Mouse (Mus musculus) forebrain, embryonic 15.5 days (tissue): Measurements from ENCODE around the gene Rnf111. TPM values are rescaled to one million over a fixed set of nuclear protein-coding genes. Genes with fewer than 3 reads are reported as not detected.
A peak's percentile ranks its signal among the peaks of the same experiment; 100 is the strongest.

Experiments used
- ATAC-seq: fragments of 200-750 bp; cut with Nextera tagmentation; replicated peaks from 2 replicates; pipeline ENCODE4 v1.8.0; 2017; ENCODE audit warnings: mild to moderate bottlenecking, moderate TSS enrichment, moderate library complexity
- H3K27ac ChIP-seq: fragments of 300-500 bp; sonication (generic); replicated peaks from 2 replicates; pipeline ENCODE4 v1.5.1; 2015; ENCODE audit warnings: mild to moderate bottlenecking, inconsistent platforms
- H3K27me3 ChIP-seq: fragments of 300-500 bp; sonication (generic); 2 replicates; pipeline ENCODE4 v1.6.1; 2015; ENCODE audit warnings: inconsistent platforms
- H3K36me3 ChIP-seq: fragments of 300-500 bp; sonication (generic); 2 replicates; pipeline ENCODE4 v1.6.1; 2015; ENCODE audit warnings: mild to moderate bottlenecking, inconsistent platforms
- H3K4me1 ChIP-seq: fragments of 300-500 bp; sonication (generic); 2 replicates; pipeline ENCODE4 v1.6.1; 2015; ENCODE audit warnings: inconsistent platforms
- H3K4me2 ChIP-seq: fragments of 300-500 bp; sonication (generic); replicated peaks from 2 replicates; pipeline ENCODE4 v1.6.1; 2015; ENCODE audit warnings: mild to moderate bottlenecking, inconsistent platforms
- H3K4me3 ChIP-seq: fragments of 300-500 bp; sonication (generic); 2 replicates; pipeline ENCODE4 v1.5.1; 2015; ENCODE audit warnings: mild to moderate bottlenecking, inconsistent platforms
- H3K9ac ChIP-seq: fragments of 300-500 bp; sonication (generic); replicated peaks from 2 replicates; pipeline ENCODE4 v1.6.1; 2015; ENCODE audit warnings: mild to moderate bottlenecking, inconsistent platforms
- H3K9me3 ChIP-seq: fragments of 300-500 bp; sonication (generic); 2 replicates; pipeline ENCODE4 v1.6.1; 2016; ENCODE audit warnings: inconsistent platforms
- WGBS: fragments of 180-500 bp; shearing (Covaris S2); methylation state at CpG from one replicate; pipeline ENCODE4 v1.1.7; 2015; ENCODE audit warnings: mixed read lengths; 5-methylcytosine and 5-hydroxymethylcytosine counted together
- polyA plus RNA-seq: library from polyadenylated mRNA; unstranded; fragments of >200 nt; fragmentation: Nextera tagmentation; extraction: Ambion mirVana; gene quantifications from 2 replicates; pipeline ENCODE4 v1.2.1, GENCODE M21; 2015

The Rnf111 gene
- polyA plus RNA-seq, 1 experiment from 2014 or later, result 37.6 TPM

DNA sequence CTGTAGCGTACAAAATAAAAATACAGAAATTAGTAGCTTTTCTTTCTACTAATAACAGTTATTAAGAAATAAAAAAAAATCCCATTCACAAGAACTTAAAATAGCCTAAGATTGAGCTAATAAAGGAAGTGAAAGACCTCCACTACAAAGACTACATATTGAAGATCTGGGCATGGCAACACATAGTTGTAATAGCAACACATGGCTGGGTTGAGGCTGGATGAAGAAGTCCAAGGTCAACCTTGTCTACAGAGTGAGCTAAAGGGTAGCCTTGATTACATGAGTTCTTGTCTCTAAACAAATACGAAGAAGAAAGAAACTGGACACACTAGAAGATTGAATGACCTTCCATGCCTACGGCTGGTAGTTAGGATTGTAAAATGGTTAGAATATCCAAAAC is 20.3 kb upstream of the Rnf111 start:
- WGBS, result 92% methylated on average over 3 of the region's 3 CpGs
- H3K27me3 ChIP-seq, result no peaks in the 10 kb centered on the region
- H3K9ac ChIP-seq, result no peak overlapping the region
- no peaks in the 10 kb centered on the region for H3K4me1 ChIP-seq
- no peak overlapping the region for H3K27ac ChIP-seq
- H3K4me2 ChIP-seq, result no peak overlapping the region
- H3K36me3 ChIP-seq, result no peaks in the 10 kb centered on the region
- no peak overlapping the region for H3K4me3 ChIP-seq
- H3K9me3 ChIP-seq, result no peaks in the 10 kb centered on the region
- ATAC-seq, result no peak

DNA sequence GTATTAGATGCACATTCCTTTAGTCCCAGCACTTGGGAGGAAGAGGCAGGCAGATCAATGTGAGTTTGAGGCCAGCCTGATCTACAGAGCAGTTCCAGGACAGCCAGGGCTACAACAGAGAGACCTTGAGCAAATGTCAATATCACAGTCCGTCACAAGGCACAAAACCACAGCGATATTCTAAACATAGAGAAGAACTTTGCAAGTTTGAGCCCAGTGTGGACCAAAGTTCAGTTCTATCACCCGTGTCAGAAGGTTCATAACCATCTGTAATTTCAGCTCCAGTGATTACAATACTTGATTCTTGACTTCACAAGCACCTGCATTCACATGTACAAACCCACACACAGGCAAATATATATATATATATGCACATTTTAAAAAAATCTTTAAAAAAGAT is 17.1 kb upstream of the Rnf111 start:
- Histone ChIP-seq H3K27ac (no peak overlapping the region), H3K36me3 (no peaks in the 10 kb centered on the region), H3K4me2 (no peak overlapping the region), H3K4me3 (no peak overlapping the region), H3K4me1 (no peaks in the 10 kb centered on the region), H3K9ac (no peak overlapping the region), H3K9me3 (no peaks in the 10 kb centered on the region), H3K27me3 (no peaks in the 10 kb centered on the region)
- 91% methylated on average over 3 of the region's 3 CpGs for WGBS
- ATAC-seq, result no peak

DNA sequence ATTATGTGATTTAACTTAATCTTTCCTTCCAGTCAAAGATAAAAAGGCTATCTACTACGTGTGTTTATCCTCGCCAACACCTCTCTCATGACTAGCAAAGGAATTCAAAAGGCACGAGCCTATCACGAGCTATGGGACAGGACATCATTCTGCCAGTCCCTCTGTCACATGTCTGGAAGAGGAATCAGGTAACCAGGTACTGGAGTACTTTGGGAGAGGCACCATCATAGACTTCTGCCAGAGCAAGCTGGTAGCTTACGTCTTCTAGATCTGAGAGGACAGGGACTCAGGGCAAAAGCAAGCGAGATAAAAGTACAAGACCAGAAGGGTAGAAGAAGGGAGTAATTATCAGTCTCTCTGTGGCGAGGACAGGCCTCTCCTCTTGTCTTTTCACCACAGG is 8.2 kb upstream of the Rnf111 start:
- H3K4me1 ChIP-seq, result no peaks in the 10 kb centered on the region
- no peaks in the 10 kb centered on the region for H3K9me3 ChIP-seq
- no peak overlapping the region for H3K4me3 ChIP-seq
- H3K27me3 ChIP-seq, result no peaks in the 10 kb centered on the region
- no peak for ATAC-seq
- no peak overlapping the region for H3K9ac ChIP-seq
- H3K27ac ChIP-seq, result no peak overlapping the region
- no peak overlapping the region for H3K4me2 ChIP-seq
- no peaks in the 10 kb centered on the region for H3K36me3 ChIP-seq
- 80% methylated on average over 7 of the region's 7 CpGs for WGBS

DNA sequence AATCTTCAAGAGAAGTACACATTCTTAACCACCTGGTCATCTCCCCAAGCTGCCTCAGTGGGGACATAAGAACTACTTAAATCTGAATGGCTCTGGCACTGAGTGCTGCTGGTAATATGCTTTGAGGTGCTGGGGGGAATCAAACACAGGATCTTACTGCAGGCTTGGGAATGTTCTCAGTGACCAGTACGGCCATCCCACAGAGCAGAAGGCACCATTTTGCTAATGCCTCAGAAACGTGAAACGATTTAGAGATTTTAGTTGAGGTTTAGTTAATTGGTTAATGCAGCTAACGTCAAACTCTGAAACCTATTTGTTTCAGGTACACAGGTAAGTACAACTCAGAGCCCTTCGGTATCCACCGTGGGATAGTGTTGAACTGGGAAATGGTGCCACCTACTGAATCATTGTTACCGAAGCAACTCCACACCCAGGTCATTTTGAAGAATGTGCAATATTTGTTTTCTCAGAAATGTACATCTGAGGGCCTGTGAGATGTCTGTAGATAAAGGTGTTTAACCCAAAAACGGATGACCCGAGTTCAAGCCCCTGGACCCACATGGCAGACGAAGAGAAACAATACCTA is 7.6 kb upstream of the Rnf111 start:
- no peaks in the 10 kb centered on the region for H3K27me3 ChIP-seq
- no peaks in the 10 kb centered on the region for H3K36me3 ChIP-seq
- H3K4me2 ChIP-seq, result no peak overlapping the region
- ATAC-seq, result no peak
- no peaks in the 10 kb centered on the region for H3K9me3 ChIP-seq
- 67% methylated on average over 10 of the region's 10 CpGs for WGBS
- no peak overlapping the region for H3K4me3 ChIP-seq
- H3K27ac ChIP-seq, result no peak overlapping the region
- no peaks in the 10 kb centered on the region for H3K4me1 ChIP-seq
- no peak overlapping the region for H3K9ac ChIP-seq

DNA sequence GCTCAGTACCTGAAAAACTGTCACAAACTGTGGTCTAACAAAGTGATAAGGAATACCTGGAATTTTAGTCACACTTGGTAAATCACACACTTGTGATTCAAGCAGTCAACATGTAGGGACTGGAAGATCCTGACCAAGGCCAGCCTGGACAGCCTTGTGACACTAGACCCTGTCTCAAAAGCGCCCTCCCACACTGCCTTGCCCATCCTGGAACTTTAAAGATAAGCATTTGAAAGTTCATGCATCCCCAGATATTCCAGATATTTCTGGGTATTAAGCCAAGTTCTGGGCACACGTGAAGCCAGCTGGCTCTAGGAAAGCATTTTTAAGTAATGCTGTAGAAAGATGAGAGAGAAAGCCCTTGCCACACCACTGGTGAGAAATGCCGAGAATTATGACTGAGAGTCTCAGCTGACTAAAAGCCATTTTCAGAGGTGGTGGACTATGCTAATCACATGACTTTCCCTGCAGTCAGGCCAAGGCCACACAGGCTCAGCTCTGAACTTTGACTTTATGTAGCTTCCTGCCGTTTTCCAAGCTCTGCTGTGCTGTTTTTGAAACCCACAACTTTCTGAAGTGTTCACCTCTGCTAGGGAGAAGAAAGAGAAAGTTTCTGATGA is 6.5 kb upstream of the Rnf111 start:
- Histone ChIP-seq H3K9ac (no peak overlapping the region), H3K9me3 (no peaks in the 10 kb centered on the region), H3K27ac (no peak overlapping the region), H3K27me3 (no peaks in the 10 kb centered on the region), H3K4me1 (no peaks in the 10 kb centered on the region), H3K4me3 (no peak overlapping the region), H3K36me3 (no peaks in the 10 kb centered on the region), H3K4me2 (no peak overlapping the region)
- no peak for ATAC-seq
- WGBS, result 74% methylated on average over 4 of the region's 4 CpGs

GRCm38 (mm10) chr9:70506787-70507186 is 3.3 kb upstream of the Rnf111 start:
- Histone ChIP-seq H3K9me3 (no peaks in the 10 kb centered on the region), H3K27ac (no peak overlapping the region), H3K27me3 (no peaks in the 10 kb centered on the region), H3K9ac (no peak overlapping the region), H3K4me1 (peaks cover 12% of the 10 kb centered on the region), H3K36me3 (no peaks in the 10 kb centered on the region), H3K4me3 (no peak overlapping the region), H3K4me2 (no peak overlapping the region)
- no peak for ATAC-seq
- 82% methylated on average over 8 of the region's 8 CpGs for WGBS

GRCm38 (mm10) chr9:70506186-70506585 is 2.7 kb upstream of the Rnf111 start:
- Histone ChIP-seq H3K4me1 (peaks cover 18% of the 10 kb centered on the region), H3K9me3 (no peaks in the 10 kb centered on the region), H3K27me3 (no peaks in the 10 kb centered on the region), H3K27ac (no peak overlapping the region), H3K9ac (no peak overlapping the region), H3K36me3 (no peaks in the 10 kb centered on the region), H3K4me3 (no peak overlapping the region), H3K4me2 (no peak overlapping the region)
- no peak for ATAC-seq
- WGBS, result 79% methylated on average over 2 of the region's 2 CpGs

DNA sequence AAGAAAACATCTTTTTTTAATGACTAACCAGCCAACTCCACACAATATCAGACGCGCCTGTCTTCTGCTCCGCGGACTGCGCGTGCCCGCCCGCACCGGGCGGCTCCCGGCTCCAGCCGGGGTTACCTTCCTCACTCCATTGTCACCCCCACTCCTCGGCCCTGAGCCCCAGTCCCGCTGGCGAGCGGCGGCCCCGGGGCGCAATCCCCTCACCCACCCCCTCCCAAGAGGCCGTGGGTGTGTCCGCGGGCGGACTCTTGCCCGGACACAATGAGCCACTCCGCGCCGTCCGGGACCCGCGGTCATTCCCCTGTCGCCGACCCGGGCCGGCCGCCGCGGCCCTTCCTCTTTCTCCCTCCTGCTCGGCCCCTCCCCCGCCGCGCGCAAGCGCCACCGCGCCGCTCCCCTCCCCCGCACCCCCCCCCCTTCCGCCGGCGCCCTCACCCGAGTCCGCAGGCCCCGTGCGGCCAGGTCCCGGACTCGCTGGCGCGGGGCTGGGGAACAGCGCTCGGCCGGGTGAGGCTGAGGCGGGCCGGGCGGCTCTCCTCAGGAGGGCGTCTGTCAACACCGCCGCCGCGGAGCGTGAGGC is 416 bp downstream of the Rnf111 start:
- ATAC-seq, result peak; percentile 93
- Histone ChIP-seq H3K9ac (peak overlapping the region; percentile 91), H3K4me1 (peaks cover 18% of the 10 kb centered on the region), H3K27ac (peak overlapping the region; percentile 98), H3K9me3 (no peaks in the 10 kb centered on the region), H3K4me3 (peak overlapping the region; percentile 98), H3K27me3 (no peaks in the 10 kb centered on the region), H3K36me3 (no peaks in the 10 kb centered on the region), H3K4me2 (peak overlapping the region; percentile 47)
- under 1% methylated on average over 55 of the region's 70 CpGs for WGBS

- peak overlapping the region; percentile 91 for H3K9ac ChIP-seq
- H3K27ac ChIP-seq, result peak overlapping the region; percentile 98
- no peaks in the 10 kb centered on the region for H3K27me3 ChIP-seq
- 34% methylated on average over 10 of the region's 10 CpGs for WGBS
- peak overlapping the region; percentile 47 for H3K4me2 ChIP-seq
- no peaks in the 10 kb centered on the region for H3K36me3 ChIP-seq
- H3K4me1 ChIP-seq, result peaks cover 18% of the 10 kb centered on the region
- peak overlapping the region; percentile 98 for H3K4me3 ChIP-seq
- H3K9me3 ChIP-seq, result no peaks in the 10 kb centered on the region
- ATAC-seq, result no peak
Measured at GRCm38 (mm10) chr9:70502284-70503014, 1.1 kb downstream of the Rnf111 start.

GRCm38 (mm10) chr9:70496990-70497389 is 6.5 kb downstream of the Rnf111 start:
- Histone ChIP-seq H3K9ac (no peak overlapping the region), H3K27ac (no peak overlapping the region), H3K36me3 (peaks cover 4% of the 10 kb centered on the region; the same call in 1 of the 2 replicates)

DNA sequence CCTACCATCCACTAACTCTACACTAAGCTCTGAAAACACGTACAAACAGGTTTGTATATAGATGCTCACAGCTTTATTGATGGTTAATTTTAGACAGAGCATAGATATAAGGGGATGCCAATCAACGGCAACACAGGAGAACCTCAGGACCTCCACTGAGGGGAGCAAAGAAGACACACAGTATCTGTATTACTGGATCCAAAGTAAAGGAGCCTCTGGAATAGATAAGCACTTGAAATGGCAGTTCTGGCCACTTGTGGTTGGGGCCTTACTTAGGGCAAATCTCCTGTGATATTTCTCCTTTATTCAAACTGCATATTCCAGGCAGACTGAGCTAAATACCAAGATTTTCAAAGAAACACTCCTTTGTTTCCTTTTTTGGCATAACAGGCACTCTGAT is 10.5 kb downstream of the Rnf111 start:
- ATAC-seq, result no peak
- no peaks in the 10 kb centered on the region for H3K4me1 ChIP-seq
- 96% methylated on average over 2 of the region's 2 CpGs for WGBS
- no peak overlapping the region for H3K27ac ChIP-seq
- no peak overlapping the region for H3K4me3 ChIP-seq
- no peak overlapping the region for H3K4me2 ChIP-seq
- H3K9ac ChIP-seq, result no peak overlapping the region
- H3K27me3 ChIP-seq, result no peaks in the 10 kb centered on the region
- H3K36me3 ChIP-seq, result peaks cover 4% of the 10 kb centered on the region; the same call in 1 of the 2 replicates
- no peaks in the 10 kb centered on the region for H3K9me3 ChIP-seq

More at GRCm38 (mm10) chr9:70496990-70497389, 6.5 kb downstream of the Rnf111 start:
- Histone ChIP-seq H3K4me3 (no peak overlapping the region), H3K27me3 (no peaks in the 10 kb centered on the region), H3K9me3 (no peaks in the 10 kb centered on the region), H3K4me2 (no peak overlapping the region), H3K4me1 (peaks cover 9% of the 10 kb centered on the region)
- no peak for ATAC-seq

DNA sequence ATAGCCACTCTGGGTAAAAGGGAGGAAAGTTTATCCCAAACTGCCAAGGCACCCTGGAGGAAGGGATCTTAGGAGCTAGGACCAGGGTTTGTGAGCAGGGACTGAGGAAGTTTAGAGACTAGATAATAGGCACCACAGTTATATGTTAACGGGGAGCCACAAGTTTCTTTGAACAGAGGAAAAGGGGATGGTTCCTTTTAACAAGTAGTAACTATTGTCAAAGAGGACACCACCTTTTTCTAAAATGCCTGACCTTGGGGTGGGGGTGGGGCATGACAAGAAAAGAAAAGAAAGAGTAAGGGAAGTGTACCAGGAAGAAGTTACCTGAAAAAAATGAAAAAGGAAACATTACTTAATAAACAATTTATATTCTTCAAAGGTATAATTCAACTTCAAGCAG is 12.3 kb downstream of the Rnf111 start:
- H3K9me3 ChIP-seq, result no peaks in the 10 kb centered on the region
- H3K9ac ChIP-seq, result no peak overlapping the region
- no peak overlapping the region for H3K27ac ChIP-seq
- no peak overlapping the region for H3K4me2 ChIP-seq
- ATAC-seq, result no peak
- 97% methylated on average over 1 of the region's 1 CpGs for WGBS
- no peak overlapping the region for H3K4me3 ChIP-seq
- H3K36me3 ChIP-seq, result peaks cover 4% of the 10 kb centered on the region; the same call in 1 of the 2 replicates
- H3K4me1 ChIP-seq, result no peaks in the 10 kb centered on the region
- no peaks in the 10 kb centered on the region for H3K27me3 ChIP-seq
